Mouse (Mus musculus): ENCODE measurements around the gene Rpl41. TPM values are rescaled to one million over a fixed set of nuclear protein-coding genes. Genes with fewer than 3 reads are reported as not detected.
"Not testable (repeated sequence)": the region's sequence is repeated elsewhere in the genome, so short reads cannot be mapped to it uniquely, and the experiment has no call there.

Gene Rpl41
- polyA plus RNA-seq, 1 experiment = 2,223 TPM

DNA sequence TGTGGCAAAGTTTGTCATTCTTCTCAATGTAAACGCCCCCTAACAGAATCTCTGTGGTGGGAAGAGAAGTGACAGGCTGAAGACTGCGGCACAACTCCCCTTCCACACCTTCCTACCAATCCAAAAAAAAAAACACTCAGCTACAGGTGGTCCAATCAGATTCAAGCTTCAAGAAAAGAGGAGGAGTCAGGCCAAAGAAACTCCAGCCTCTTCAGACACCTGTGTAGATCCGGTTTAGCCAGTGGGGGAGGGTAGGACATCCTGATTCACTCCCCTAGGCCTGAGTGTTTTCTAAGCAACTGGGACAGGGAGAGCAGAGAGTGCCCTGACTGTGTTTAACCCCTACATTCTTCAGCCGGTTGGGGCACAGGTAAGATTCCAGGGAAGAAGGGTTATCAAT, 35.3 kb upstream of the Rpl41 start:
- TF ChIP-seq CTCF (IDR thresholded peaks at IDR 0.05; ENCODE audit: borderline replicate concordance, extremely low read depth, insufficient read depth, insufficient read length) = no peak
- no peak for TF ChIP-seq POLR2A (IDR thresholded peaks at IDR 0.05; ENCODE audit: borderline replicate concordance, extremely low read depth, insufficient read depth, insufficient read length, poor library complexity, severe bottlenecking)

DNA sequence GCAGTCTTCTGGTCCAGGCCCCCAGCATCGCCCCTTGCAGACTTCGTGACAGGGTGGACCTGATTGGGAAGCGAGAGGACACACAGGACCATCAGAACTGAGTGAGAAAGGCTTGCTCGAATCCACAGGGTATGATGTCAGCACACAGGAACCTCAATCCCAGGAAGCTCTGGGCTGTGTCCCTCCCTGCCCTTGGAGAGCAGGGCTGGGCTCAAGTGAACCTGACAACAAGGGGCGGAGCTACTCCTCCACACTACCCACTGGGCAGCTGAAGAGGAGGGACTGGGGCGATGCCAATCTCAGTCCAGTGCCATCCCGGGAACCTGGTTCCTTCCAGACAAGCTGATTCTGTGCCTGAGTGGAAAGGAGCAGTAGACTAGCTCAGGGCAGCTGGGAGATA, 34.5 kb upstream of the Rpl41 start:
- TF ChIP-seq CTCF (IDR thresholded peaks at IDR 0.05; ENCODE audit: borderline replicate concordance, extremely low read depth, insufficient read depth, insufficient read length) (no peak), POLR2A (IDR thresholded peaks at IDR 0.05; ENCODE audit: borderline replicate concordance, extremely low read depth, insufficient read depth, insufficient read length, poor library complexity, severe bottlenecking) (no peak)
- DNase-seq (ENCODE audit: low read depth) = no peak

More for the DNA sequence above, 35.3 kb upstream of the Rpl41 start:
- DNase-seq (ENCODE audit: low read depth) = no peak

- DNase-seq (ENCODE audit: low read depth) = no peak
- TF ChIP-seq CTCF (IDR thresholded peaks at IDR 0.05; ENCODE audit: borderline replicate concordance, extremely low read depth, insufficient read depth, insufficient read length) (no peak), POLR2A (IDR thresholded peaks at IDR 0.05; ENCODE audit: borderline replicate concordance, extremely low read depth, insufficient read depth, insufficient read length, poor library complexity, severe bottlenecking) (no peak)
Observed at GRCm38 (mm10) chr10:128579731-128580130, 30.6 kb upstream of the Rpl41 start.

- DNase-seq (ENCODE audit: low read depth) = no peak
- TF ChIP-seq CTCF (IDR thresholded peaks at IDR 0.05; ENCODE audit: borderline replicate concordance, extremely low read depth, insufficient read depth, insufficient read length) (no peak), POLR2A (IDR thresholded peaks at IDR 0.05; ENCODE audit: borderline replicate concordance, extremely low read depth, insufficient read depth, insufficient read length, poor library complexity, severe bottlenecking) (no peak)
Observed at GRCm38 (mm10) chr10:128579298-128579697, 30.2 kb upstream of the Rpl41 start.

DNA sequence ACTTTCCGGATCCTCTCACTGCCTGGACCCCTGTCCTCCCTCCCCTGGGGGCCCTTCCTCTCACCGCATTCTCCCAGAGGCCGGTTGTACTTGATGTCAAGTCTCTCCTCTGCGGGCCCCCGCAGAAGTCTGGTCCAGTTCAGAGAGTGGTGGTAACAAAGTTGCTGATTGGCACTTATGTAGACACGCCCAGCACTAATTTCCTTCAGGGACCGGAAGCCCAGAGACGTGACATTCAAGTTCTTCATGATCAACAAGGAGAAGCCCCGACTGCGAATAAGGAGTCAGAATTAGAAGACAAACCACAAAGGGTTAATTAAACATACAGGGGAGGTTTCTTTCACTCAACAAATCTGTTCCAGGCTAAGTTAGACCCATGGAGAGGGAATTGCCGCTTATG, 29.2 kb upstream of the Rpl41 start:
- DNase-seq (ENCODE audit: low read depth) = no peak
- no peak for TF ChIP-seq POLR2A (IDR thresholded peaks at IDR 0.05; ENCODE audit: borderline replicate concordance, extremely low read depth, insufficient read depth, insufficient read length, poor library complexity, severe bottlenecking)
- no peak for TF ChIP-seq CTCF (IDR thresholded peaks at IDR 0.05; ENCODE audit: borderline replicate concordance, extremely low read depth, insufficient read depth, insufficient read length)

DNA sequence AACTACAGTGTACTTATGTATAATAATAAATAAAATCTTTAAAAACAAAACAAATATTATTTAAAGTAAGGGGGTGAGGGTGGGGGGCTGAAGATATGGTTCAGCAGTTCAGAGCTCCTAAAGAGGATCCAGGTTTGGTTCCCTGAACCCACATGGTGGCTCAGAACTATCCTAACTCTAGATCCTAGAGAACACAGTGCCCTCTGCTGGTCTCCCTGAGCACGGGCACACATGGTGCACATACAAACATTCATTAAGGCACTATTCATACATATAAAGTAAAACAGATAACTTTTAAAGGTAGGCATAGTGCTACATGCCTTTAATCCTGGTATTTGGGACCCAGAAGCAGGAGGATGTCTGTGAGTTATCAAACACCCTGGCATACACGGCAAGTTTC, 26.0 kb upstream of the Rpl41 start:
- TF ChIP-seq POLR2A (IDR thresholded peaks at IDR 0.05; ENCODE audit: borderline replicate concordance, extremely low read depth, insufficient read depth, insufficient read length, poor library complexity, severe bottlenecking) (no peak), CTCF (IDR thresholded peaks at IDR 0.05; ENCODE audit: borderline replicate concordance, extremely low read depth, insufficient read depth, insufficient read length) (peak; percentile 28; the same call in 1 of the 2 replicates)
- no peak for DNase-seq (ENCODE audit: low read depth)

DNA sequence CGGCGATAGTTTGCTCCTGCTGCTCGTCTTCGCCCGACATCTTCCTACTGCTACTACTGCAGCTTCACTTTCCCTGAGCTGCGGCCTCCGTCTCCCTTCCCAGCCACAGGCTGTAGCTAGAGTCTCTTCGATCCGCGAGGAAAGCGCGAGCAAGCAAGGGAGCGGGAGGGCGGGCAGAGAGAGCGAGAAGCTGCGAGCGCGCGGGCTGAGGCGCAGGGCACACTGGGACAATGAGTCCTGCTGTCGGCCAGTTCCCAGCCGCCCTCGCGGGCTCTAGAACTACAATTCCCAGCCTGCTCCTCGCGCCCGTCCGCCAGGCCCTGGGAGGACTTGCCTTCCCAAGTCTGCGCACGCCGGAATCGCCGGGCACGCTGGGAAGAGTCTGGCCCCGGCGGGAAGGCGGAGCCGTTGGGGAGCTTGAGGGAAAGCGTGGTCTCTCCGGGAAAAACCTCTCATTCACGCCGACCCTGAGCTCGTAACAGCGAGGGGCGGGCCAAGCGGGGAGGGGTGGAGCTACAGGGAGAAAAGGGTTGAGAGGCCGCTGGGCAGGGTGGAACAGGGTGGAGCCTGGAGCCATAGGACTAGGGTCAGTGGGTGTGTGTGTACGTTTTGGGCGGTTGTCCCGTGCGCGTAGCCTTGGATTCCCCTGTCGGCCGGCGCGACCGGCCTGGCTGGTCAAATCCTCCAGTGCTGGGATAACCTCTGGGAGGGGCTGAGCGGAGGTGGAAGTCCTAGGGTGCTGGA, 16.9 kb upstream of the Rpl41 start, which contains the start of gene Pa2g4:
Pa2g4 (minus strand) TSS at position 200 of the 744 bp plus-strand sequence.
- peak; percentile 100 for DNase-seq (ENCODE audit: low read depth)
- TF ChIP-seq CTCF (IDR thresholded peaks at IDR 0.05; ENCODE audit: borderline replicate concordance, extremely low read depth, insufficient read depth, insufficient read length) = no peak
- TF ChIP-seq POLR2A (IDR thresholded peaks at IDR 0.05; ENCODE audit: borderline replicate concordance, extremely low read depth, insufficient read depth, insufficient read length, poor library complexity, severe bottlenecking) = peak; percentile 59; the same call in 1 of the 2 replicates

DNA sequence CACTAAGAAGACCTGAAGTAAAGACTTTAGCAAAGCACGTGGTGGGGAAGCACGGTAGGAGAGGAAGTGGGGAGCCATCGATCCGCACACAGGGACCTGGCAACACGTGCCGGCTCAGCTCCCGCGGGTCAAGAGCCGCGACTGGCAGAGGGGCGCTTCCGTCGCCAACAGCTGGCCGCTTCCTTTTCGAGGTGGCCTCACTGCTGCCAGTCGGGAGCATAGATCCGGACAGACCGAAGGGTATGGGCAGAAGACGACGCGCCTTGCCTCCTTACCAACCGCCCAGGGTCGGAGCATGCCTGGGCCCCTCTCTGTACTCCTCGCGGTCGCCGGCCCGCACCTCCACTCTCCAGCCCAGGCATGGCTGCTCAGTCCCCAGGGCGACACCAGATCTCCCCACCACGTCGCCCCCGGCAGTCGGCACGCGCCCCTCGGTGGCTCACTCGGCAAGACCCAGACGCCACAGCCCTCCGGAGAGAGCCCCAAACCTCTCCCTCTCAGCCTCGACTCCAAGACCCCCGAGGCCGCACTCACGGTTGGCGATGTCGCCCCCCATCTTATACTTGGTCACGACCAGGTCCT, 16.2 kb upstream of the Rpl41 start:
- TF ChIP-seq CTCF (IDR thresholded peaks at IDR 0.05; ENCODE audit: borderline replicate concordance, extremely low read depth, insufficient read depth, insufficient read length) (no peak), POLR2A (IDR thresholded peaks at IDR 0.05; ENCODE audit: borderline replicate concordance, extremely low read depth, insufficient read depth, insufficient read length, poor library complexity, severe bottlenecking) (no peak)
- no peak for DNase-seq (ENCODE audit: low read depth)

DNA sequence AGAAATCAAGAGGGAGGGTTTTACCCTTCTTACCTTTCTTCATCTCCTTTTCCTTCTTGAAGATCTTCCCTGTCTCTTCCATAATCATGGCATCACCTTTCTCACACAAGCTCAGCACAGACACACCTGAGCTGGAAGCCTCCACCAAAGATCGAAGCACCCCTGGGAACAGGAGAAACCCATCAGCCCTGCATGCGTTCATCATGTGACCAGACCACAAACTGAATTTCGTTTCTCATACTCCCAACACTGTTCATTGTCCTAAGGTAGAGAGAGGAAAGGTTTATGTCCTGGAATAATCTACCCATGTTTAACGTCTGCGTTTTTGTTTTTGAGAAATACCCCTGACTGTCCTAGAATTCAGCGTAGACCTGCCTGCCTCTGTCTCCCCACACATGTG, 14.4 kb upstream of the Rpl41 start:
- no peak for TF ChIP-seq POLR2A (IDR thresholded peaks at IDR 0.05; ENCODE audit: borderline replicate concordance, extremely low read depth, insufficient read depth, insufficient read length, poor library complexity, severe bottlenecking)
- no peak for TF ChIP-seq CTCF (IDR thresholded peaks at IDR 0.05; ENCODE audit: borderline replicate concordance, extremely low read depth, insufficient read depth, insufficient read length)

DNA sequence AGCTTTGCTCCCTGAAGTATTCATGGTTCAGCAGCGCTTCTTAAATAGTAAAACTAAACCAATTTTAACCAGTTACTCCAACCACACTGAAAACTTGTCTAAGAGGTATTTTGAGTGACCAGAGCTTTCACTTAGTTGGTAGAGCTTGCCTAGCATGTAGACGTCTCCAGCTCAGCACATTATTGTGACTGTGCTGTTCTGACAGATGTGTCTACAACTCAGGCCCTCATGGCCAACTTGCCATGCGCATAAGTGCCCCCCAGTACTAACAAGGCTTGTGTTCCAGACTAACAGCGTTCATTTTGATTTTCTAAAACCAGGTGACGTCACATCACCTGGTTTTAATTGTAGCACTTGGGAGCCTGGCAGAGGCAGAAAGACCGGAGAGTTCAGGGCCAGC, 7.9 kb upstream of the Rpl41 start:
- no peak for TF ChIP-seq POLR2A (IDR thresholded peaks at IDR 0.05; ENCODE audit: borderline replicate concordance, extremely low read depth, insufficient read depth, insufficient read length, poor library complexity, severe bottlenecking)
- TF ChIP-seq CTCF (IDR thresholded peaks at IDR 0.05; ENCODE audit: borderline replicate concordance, extremely low read depth, insufficient read depth, insufficient read length) = no peak
- DNase-seq (ENCODE audit: low read depth) = no peak

More for the DNA sequence above, 14.4 kb upstream of the Rpl41 start:
- DNase-seq (ENCODE audit: low read depth) = no peak

GRCm38 (mm10) chr10:128556286-128556685, 7.2 kb upstream of the Rpl41 start:
- no peak; the same call in 1 of the 2 replicates for TF ChIP-seq CTCF (IDR thresholded peaks at IDR 0.05; ENCODE audit: borderline replicate concordance, extremely low read depth, insufficient read depth, insufficient read length)
- no peak for TF ChIP-seq POLR2A (IDR thresholded peaks at IDR 0.05; ENCODE audit: borderline replicate concordance, extremely low read depth, insufficient read depth, insufficient read length, poor library complexity, severe bottlenecking)
- DNase-seq (ENCODE audit: low read depth) = no peak

DNA sequence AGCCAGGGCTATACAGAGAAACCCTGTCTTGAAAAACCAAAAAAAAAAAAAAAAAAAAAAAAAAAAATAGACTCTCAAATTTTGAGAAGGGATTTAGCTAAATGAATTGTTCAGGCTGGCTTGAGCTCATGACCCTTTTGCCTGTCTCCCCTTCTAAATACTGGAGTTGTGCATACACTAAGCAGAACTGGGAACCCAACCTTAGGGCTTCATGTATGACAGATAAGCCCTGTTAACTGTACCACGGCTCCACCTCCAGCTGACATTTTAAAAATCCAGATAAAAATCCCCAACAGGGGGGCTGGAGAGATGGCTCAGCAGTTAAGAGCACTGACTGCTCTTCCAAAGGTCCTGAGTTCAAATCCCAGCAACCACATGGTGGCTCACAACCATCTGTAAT, 6.5 kb upstream of the Rpl41 start:
- DNase-seq (ENCODE audit: low read depth) = not testable (repeated sequence)

GRCm38 (mm10) chr10:128550144-128550823, 1.2 kb upstream of the Rpl41 start:
- DNase-seq (ENCODE audit: low read depth) = not testable (repeated sequence)

GRCm38 (mm10) chr10:128549682-128550057, 565 bp upstream of the Rpl41 start:
- not testable (repeated sequence) for DNase-seq (ENCODE audit: low read depth)

- not testable (repeated sequence) for DNase-seq (ENCODE audit: low read depth)
Observed at GRCm38 (mm10) chr10:128548051-128548791, 884 bp downstream of the Rpl41 start.
